In the genomic region with DNA sequence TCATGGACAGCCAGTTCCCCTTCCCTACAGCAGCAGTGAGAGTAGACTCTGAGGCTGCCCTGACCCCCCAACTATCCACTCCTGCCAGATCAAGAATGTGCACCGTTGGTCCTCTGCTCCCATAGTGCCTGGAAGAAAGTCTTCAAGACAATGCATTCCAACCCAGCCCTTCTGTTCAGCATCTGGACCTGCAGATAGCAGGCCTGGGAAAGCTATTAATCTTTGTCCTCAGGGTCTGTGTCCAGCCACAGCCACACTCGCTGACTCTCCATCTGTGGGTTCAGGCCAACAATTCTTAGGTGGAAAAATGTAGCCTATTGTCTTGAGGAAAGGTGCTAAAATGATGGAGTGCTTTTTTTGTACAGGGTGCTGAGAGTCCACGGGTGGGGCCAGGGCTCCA, we compare ENCODE assay signal across 22 mouse cellular contexts. TPM values are rescaled to one million over a fixed set of nuclear protein-coding genes. Genes with fewer than 3 reads are reported as not detected.
DNase-seq lines count a peak whose midpoint lies in the region; ATAC-seq lines count a peak whose summit lies in the region.
"Had no signal": no experiment of that assay in that cellular context is flagged by ENCODE, and none has a peak within 500 bp of the region (broad histone marks: within the 10 kb centered on the region; RNA-seq: fewer than 3 reads in every experiment).

No protein-coding gene starts in this region.

- H3K4me1 ChIP-seq in heart, embryonic 10.5 days: peaks cover 86% of the 10 kb centered on the region
- H3K4me1 ChIP-seq in liver, embryonic 12.5 days: peaks cover 31% of the 10 kb centered on the region
- H3K4me1 ChIP-seq: neural tube, embryonic 13.5 days had no signal

- DNase-seq in gastrocnemius, postnatal 25 days: peak; percentile 36
- DNase-seq in gastrocnemius, postnatal 4 days (ENCODE audit: low spot score in 2 of 2): no peak
- peak; percentile 71 for DNase-seq in 3T3-L1 (ENCODE audit: low read depth, low spot score)
- DNase-seq in heart, embryonic 10.5 days (ENCODE audit: low spot score): no peak
- DNase-seq in heart, postnatal 10 days: peak; percentile 61 to 63
- no peak for DNase-seq in yolk sac, embryonic 10.5 days (ENCODE audit: low spot score)
- DNase-seq: adrenal gland, postnatal 10 days; B cell, adult 2 months; cerebellum, adult 11-12 months; cerebellum, postnatal 36 days; forebrain, postnatal 0 days; kidney, adult 2 months; liver, postnatal 0 days; lung, postnatal 36 days; right cerebral cortex, postnatal 25 days; thymus, postnatal 14 days had no signal

- peaks cover 29% of the 10 kb centered on the region for H3K36me3 ChIP-seq in heart, embryonic 10.5 days
- H3K36me3 ChIP-seq in liver, embryonic 12.5 days: no peaks in the 10 kb centered on the region
- H3K36me3 ChIP-seq: embryonic facial prominence, embryonic 13.5 days; hindbrain, embryonic 10.5 days; midbrain, embryonic 10.5 days; neural tube, embryonic 13.5 days had no signal

- intact Hi-C loops in heart, postnatal 10 days (cut with DNase I): no loop called here

- no peaks in the 10 kb centered on the region for H3K9me3 ChIP-seq in heart, embryonic 10.5 days
- H3K9me3 ChIP-seq in liver, embryonic 12.5 days (replicated peaks): no peaks in the 10 kb centered on the region
- H3K9me3 ChIP-seq: embryonic facial prominence, embryonic 13.5 days; hindbrain, embryonic 10.5 days; midbrain, embryonic 10.5 days; neural tube, embryonic 13.5 days had no signal

- no peak for ATAC-seq in liver, embryonic 12.5 days
- ATAC-seq: forebrain, postnatal 0 days; liver, postnatal 0 days had no signal

- H3K4me2 ChIP-seq in liver, embryonic 12.5 days: no peak overlapping the region
- H3K4me2 ChIP-seq: embryonic facial prominence, embryonic 13.5 days; neural tube, embryonic 13.5 days had no signal

- H3K9ac ChIP-seq in liver, embryonic 12.5 days: no peak overlapping the region
- H3K9ac ChIP-seq: embryonic facial prominence, embryonic 13.5 days; forebrain, postnatal 0 days; liver, postnatal 0 days; neural tube, embryonic 13.5 days had no signal

- H3K4me3 ChIP-seq in heart, embryonic 10.5 days: no peak overlapping the region
- H3K4me3 ChIP-seq in liver, embryonic 12.5 days: no peak overlapping the region
- H3K4me3 ChIP-seq: embryonic facial prominence, embryonic 13.5 days; hindbrain, embryonic 10.5 days; midbrain, embryonic 10.5 days; neural tube, embryonic 13.5 days had no signal

- H3K27me3 ChIP-seq in heart, embryonic 10.5 days (ENCODE audit: insufficient read depth, poor library complexity, severe bottlenecking): no peaks in the 10 kb centered on the region
- H3K27me3 ChIP-seq in liver, embryonic 12.5 days (replicated peaks): no peaks in the 10 kb centered on the region
- H3K27me3 ChIP-seq: embryonic facial prominence, embryonic 13.5 days; neural tube, embryonic 13.5 days had no signal

- 27% methylated on average over 3 of the region's 3 CpGs for WGBS in heart, embryonic 10.5 days
- WGBS in liver, embryonic 12.5 days (ENCODE audit: insufficient replicate concordance): 24% methylated on average over 3 of the region's 3 CpGs

- peak overlapping the region; percentile 83 for H3K27ac ChIP-seq in heart, embryonic 10.5 days
- no peak overlapping the region for H3K27ac ChIP-seq in liver, embryonic 12.5 days
- H3K27ac ChIP-seq: embryonic facial prominence, embryonic 13.5 days; hindbrain, embryonic 10.5 days; midbrain, embryonic 10.5 days; neural tube, embryonic 13.5 days; stomach, postnatal 0 days had no signal

RNA-seq across cellular contexts. Expression of gene Mical2, which starts 54.8 kb away (rescaled TPM):
- 100 to 1,000 TPM in 1 of 2 experiments, 10 to 100 TPM in 1; 36.1 to 131 TPM for total RNA-seq in gastrocnemius, postnatal 25 days (2021)
- total RNA-seq in gastrocnemius, postnatal 4 days (2021): 10 to 100 TPM; 18.5 to 20.7 TPM
- polyA plus RNA-seq in heart, embryonic 10.5 days (2016; fragmentation: Nextera tagmentation; extraction: Ambion mirVana): 77.8 and 153 TPM in 2 replicates
- 100 to 1,000 TPM; 177 to 185 TPM for total RNA-seq in heart, postnatal 10 days (2021)
- polyA plus RNA-seq in liver, embryonic 12.5 days (2016; fragmentation: Nextera tagmentation; extraction: Ambion mirVana): 3.4 and 4.1 TPM in 2 replicates

Comparison
In these comparisons a context has a peak if more than half of its experiments do, and no peak if none do; other contexts are left out.
1. DNase-seq: peak in gastrocnemius, postnatal 25 days (single experiment), 3T3-L1 (single experiment) and heart, postnatal 10 days (2 of 2); none in gastrocnemius, postnatal 4 days (0 of 2), heart, embryonic 10.5 days (single experiment) and yolk sac, embryonic 10.5 days (single experiment).